Mouse (Mus musculus) intestine, embryonic 15.5 days (tissue): Measurements from ENCODE around the gene Col5a1. TPM values are rescaled to one million over a fixed set of nuclear protein-coding genes. Genes with fewer than 3 reads are reported as not detected.
A peak's percentile ranks its signal among the peaks of the same experiment; 100 is the strongest.

Experiments
- ATAC-seq: fragments of 200-750 bp; cut with Nextera tagmentation; 2 replicates; pipeline ENCODE4 v1.8.0; 2017; ENCODE audit warnings: moderate TSS enrichment, moderate library complexity
- H3K27ac ChIP-seq: fragments of 300-500 bp; sonication (generic); 2 replicates; pipeline ENCODE4 v1.5.1; 2015; ENCODE audit warnings: mild to moderate bottlenecking, inconsistent platforms
- H3K27me3 ChIP-seq: fragments of 300-500 bp; sonication (generic); replicated peaks from 2 replicates; pipeline ENCODE4 v1.6.1; 2015; ENCODE audit warnings: inconsistent platforms
- H3K36me3 ChIP-seq: fragments of 300-500 bp; sonication (generic); 2 replicates; pipeline ENCODE4 v1.6.1; 2015; ENCODE audit warnings: inconsistent platforms
- H3K4me1 ChIP-seq: fragments of 300-500 bp; sonication (generic); replicated peaks from 2 replicates; pipeline ENCODE4 v1.6.1; 2015; ENCODE audit warnings: inconsistent platforms
- H3K4me2 ChIP-seq: fragments of 300-500 bp; sonication (generic); replicated peaks from 2 replicates; pipeline ENCODE4 v1.6.1; 2015; ENCODE audit warnings: mild to moderate bottlenecking, inconsistent platforms
- H3K4me3 ChIP-seq: fragments of 300-500 bp; sonication (generic); replicated peaks from 2 replicates; pipeline ENCODE4 v1.5.1; 2015; ENCODE audit warnings: inconsistent platforms
- H3K9ac ChIP-seq: fragments of 300-500 bp; sonication (generic); 2 replicates; pipeline ENCODE4 v1.6.1; 2015; ENCODE audit warnings: inconsistent platforms
- H3K9me3 ChIP-seq: fragments of 300-500 bp; sonication (generic); 2 replicates; pipeline ENCODE4 v1.6.1; 2016; ENCODE audit warnings: inconsistent platforms
- WGBS: fragments of 180-500 bp; shearing (Covaris S2); methylation state at CpG from one replicate; pipeline ENCODE4 v1.1.7; 2015; 5-methylcytosine and 5-hydroxymethylcytosine counted together
- polyA plus RNA-seq: library from polyadenylated mRNA; unstranded; fragments of >200 nt; fragmentation: Nextera tagmentation; extraction: Ambion mirVana; gene quantifications from 2 replicates; pipeline ENCODE4 v1.2.1, GENCODE M21; 2015

Col5a1 gene
- polyA plus RNA-seq, 1 experiment from 2014 or later: 97.9 TPM

- Histone ChIP-seq H3K9me3 (no peaks in the 10 kb centered on the region), H3K4me3 (peak overlapping the region; percentile 77), H3K9ac (peak overlapping the region; percentile 90), H3K27ac (peak overlapping the region; percentile 91), H3K4me2 (peak overlapping the region; percentile 87), H3K4me1 (peaks cover 38% of the 10 kb centered on the region), H3K27me3 (peaks cover 10% of the 10 kb centered on the region; the same call in 1 of the 2 replicates), H3K36me3 (no peaks in the 10 kb centered on the region)
- WGBS: 28% methylated on average over 11 of the region's 11 CpGs
- ATAC-seq: no peak
Observed at GRCm38 (mm10) chr2:27887461-27888264, 1.4 kb downstream of the Col5a1 start.

GRCm38 (mm10) chr2:27888603-27889545 lies 2.6 kb downstream of the Col5a1 start:
- H3K27me3 ChIP-seq: peaks cover 10% of the 10 kb centered on the region; the same call in 1 of the 2 replicates
- H3K9ac ChIP-seq: peak overlapping the region; percentile 90
- peak overlapping the region; percentile 87 for H3K4me2 ChIP-seq
- H3K36me3 ChIP-seq: no peaks in the 10 kb centered on the region
- H3K4me3 ChIP-seq: peak overlapping the region; percentile 77
- peaks cover 41% of the 10 kb centered on the region for H3K4me1 ChIP-seq
- ATAC-seq: 0 out of 2 replicates have a peak, but pooled peaks have one; percentile 9
- WGBS: 15% methylated on average over 10 of the region's 10 CpGs
- peak overlapping the region; percentile 91 for H3K27ac ChIP-seq
- H3K9me3 ChIP-seq: no peaks in the 10 kb centered on the region

- WGBS: 88% methylated on average over 7 of the region's 7 CpGs
- H3K4me2 ChIP-seq: no peak overlapping the region
- no peaks in the 10 kb centered on the region for H3K36me3 ChIP-seq
- H3K9me3 ChIP-seq: no peaks in the 10 kb centered on the region
- H3K4me1 ChIP-seq: peaks cover 35% of the 10 kb centered on the region
- H3K9ac ChIP-seq: no peak overlapping the region
- H3K27me3 ChIP-seq: peaks cover 7% of the 10 kb centered on the region; the same call in 1 of the 2 replicates
- H3K4me3 ChIP-seq: no peak overlapping the region
- no peak for ATAC-seq
- H3K27ac ChIP-seq: no peak overlapping the region
Observed at GRCm38 (mm10) chr2:27891922-27892541, 5.8 kb downstream of the Col5a1 start.

GRCm38 (mm10) chr2:27893015-27893414 lies 6.8 kb downstream of the Col5a1 start:
- no peak for ATAC-seq
- 94% methylated on average over 12 of the region's 12 CpGs for WGBS
- Histone ChIP-seq H3K9me3 (no peaks in the 10 kb centered on the region), H3K27ac (no peak overlapping the region), H3K27me3 (no peaks in the 10 kb centered on the region; the same call in 1 of the 2 replicates), H3K4me3 (no peak overlapping the region), H3K4me1 (peaks cover 41% of the 10 kb centered on the region), H3K4me2 (no peak overlapping the region), H3K36me3 (no peaks in the 10 kb centered on the region), H3K9ac (no peak overlapping the region)

- H3K27me3 ChIP-seq: no peaks in the 10 kb centered on the region; the same call in 1 of the 2 replicates
- WGBS: 81% methylated on average over 5 of the region's 5 CpGs
- ATAC-seq: no peak
- H3K27ac ChIP-seq: no peak overlapping the region
- H3K9ac ChIP-seq: no peak overlapping the region
- H3K4me2 ChIP-seq: no peak overlapping the region
- H3K4me3 ChIP-seq: no peak overlapping the region
- H3K36me3 ChIP-seq: no peaks in the 10 kb centered on the region
- peaks cover 34% of the 10 kb centered on the region for H3K4me1 ChIP-seq
- H3K9me3 ChIP-seq: no peaks in the 10 kb centered on the region
Observed at GRCm38 (mm10) chr2:27894986-27895385, 8.8 kb downstream of the Col5a1 start.

GRCm38 (mm10) chr2:27895648-27896047 lies 9.4 kb downstream of the Col5a1 start:
- Histone ChIP-seq H3K9ac (no peak overlapping the region), H3K4me2 (no peak overlapping the region), H3K36me3 (no peaks in the 10 kb centered on the region), H3K9me3 (no peaks in the 10 kb centered on the region), H3K4me3 (no peak overlapping the region), H3K27me3 (no peaks in the 10 kb centered on the region), H3K4me1 (peaks cover 27% of the 10 kb centered on the region), H3K27ac (no peak overlapping the region)
- no peak for ATAC-seq
- WGBS: 87% methylated on average over 4 of the region's 4 CpGs

- Histone ChIP-seq H3K4me2 (no peak overlapping the region), H3K27me3 (no peaks in the 10 kb centered on the region), H3K9me3 (no peaks in the 10 kb centered on the region), H3K4me3 (no peak overlapping the region), H3K9ac (no peak overlapping the region), H3K4me1 (peaks cover 28% of the 10 kb centered on the region), H3K27ac (no peak overlapping the region), H3K36me3 (no peaks in the 10 kb centered on the region)
- no peak for ATAC-seq
- 57% methylated on average over 6 of the region's 6 CpGs for WGBS
Observed at GRCm38 (mm10) chr2:27897161-27897560, 10.9 kb downstream of the Col5a1 start.

- H3K27ac ChIP-seq: no peak overlapping the region
- no peaks in the 10 kb centered on the region for H3K36me3 ChIP-seq
- H3K27me3 ChIP-seq: no peaks in the 10 kb centered on the region
- H3K4me1 ChIP-seq: peaks cover 27% of the 10 kb centered on the region
- H3K9ac ChIP-seq: no peak overlapping the region
- no peak for ATAC-seq
- no peak overlapping the region for H3K4me3 ChIP-seq
- 59% methylated on average over 3 of the region's 3 CpGs for WGBS
- no peak overlapping the region for H3K4me2 ChIP-seq
- no peaks in the 10 kb centered on the region for H3K9me3 ChIP-seq
Observed at GRCm38 (mm10) chr2:27899894-27900293, 13.7 kb downstream of the Col5a1 start.

- no peaks in the 10 kb centered on the region for H3K27me3 ChIP-seq
- H3K4me3 ChIP-seq: no peak overlapping the region
- H3K36me3 ChIP-seq: no peaks in the 10 kb centered on the region
- ATAC-seq: no peak
- H3K9me3 ChIP-seq: no peaks in the 10 kb centered on the region
- no peak overlapping the region for H3K9ac ChIP-seq
- 43% methylated on average over 2 of the region's 2 CpGs for WGBS
- peak overlapping the region; percentile 22; the same call in 1 of the 2 replicates for H3K27ac ChIP-seq
- no peak overlapping the region for H3K4me2 ChIP-seq
- peaks cover 20% of the 10 kb centered on the region for H3K4me1 ChIP-seq
Observed at GRCm38 (mm10) chr2:27901076-27901475, 14.9 kb downstream of the Col5a1 start.

GRCm38 (mm10) chr2:27901525-27902245 lies 15.5 kb downstream of the Col5a1 start:
- no peak overlapping the region for H3K9ac ChIP-seq
- no peaks in the 10 kb centered on the region for H3K9me3 ChIP-seq
- no peaks in the 10 kb centered on the region for H3K36me3 ChIP-seq
- no peak for ATAC-seq
- H3K4me1 ChIP-seq: 0 out of 2 replicates have a peak, but pooled peaks cover 18% of the 10 kb centered on the region
- 60% methylated on average over 9 of the region's 9 CpGs for WGBS
- no peak overlapping the region for H3K4me3 ChIP-seq
- no peaks in the 10 kb centered on the region for H3K27me3 ChIP-seq
- no peak overlapping the region for H3K4me2 ChIP-seq
- H3K27ac ChIP-seq: 0 out of 2 replicates have a peak overlapping the region, but pooled peaks have one; percentile 22

- WGBS: 86% methylated on average over 3 of the region's 3 CpGs
- no peak for ATAC-seq
Observed at GRCm38 (mm10) chr2:27902318-27902717, 16.1 kb downstream of the Col5a1 start.

More at GRCm38 (mm10) chr2:27902318-27902717, 16.1 kb downstream of the Col5a1 start:
- Histone ChIP-seq H3K9me3 (no peaks in the 10 kb centered on the region), H3K4me3 (no peak overlapping the region), H3K27ac (no peak overlapping the region), H3K36me3 (no peaks in the 10 kb centered on the region), H3K4me1 (0 out of 2 replicates have a peak, but pooled peaks cover 12% of the 10 kb centered on the region), H3K4me2 (no peak overlapping the region), H3K27me3 (no peaks in the 10 kb centered on the region), H3K9ac (no peak overlapping the region)
